Mouse (Mus musculus) brain, embryonic 14.5 days (tissue): Measurements from ENCODE around the gene Rufy1.

ENCODE experiments used
- CTCF ChIP-seq: fragments of 200-500 bp; IDR thresholded peaks from 2 replicates; pipeline ENCODE4 v1.5.1; 2012; ENCODE audit warnings: inconsistent platforms, mild to moderate bottlenecking, moderate library complexity, borderline replicate concordance; ENCODE audit not compliant: insufficient read depth, insufficient read length; ENCODE audit errors: extremely low read depth
- POLR2A ChIP-seq: fragments of 200-500 bp; IDR thresholded peaks from 2 replicates; pipeline ENCODE4 v1.6.1; 2012; ENCODE audit warnings: mild to moderate bottlenecking, inconsistent platforms, borderline replicate concordance; ENCODE audit not compliant: poor library complexity, insufficient read depth, insufficient read length, severe bottlenecking; ENCODE audit errors: extremely low read depth

GRCm38 (mm10) chr11:50440691-50441090 lies 9.8 kb upstream of the Rufy1 start:
- TF ChIP-seq CTCF: no peak
- TF ChIP-seq POLR2A: no peak
